Mouse (Mus musculus): Measurements from ENCODE around the gene Slc34a3. TPM values are rescaled to one million over a fixed set of nuclear protein-coding genes. Genes with fewer than 3 reads are reported as not detected.

Gene Slc34a3
- polyA plus RNA-seq, 1 experiment from 2014 or later, result not detected

GRCm38 (mm10) chr2:25244144-25244543 lies 10.0 kb upstream of the Slc34a3 start:
- no peak overlapping the region for H3K4me2 ChIP-seq
- no peak overlapping the region for H3K4me3 ChIP-seq
- no peak for ATAC-seq
- no peak overlapping the region for H3K9ac ChIP-seq
- peaks cover 26% of the 10 kb centered on the region for H3K4me1 ChIP-seq
- H3K27ac ChIP-seq, result no peak overlapping the region
- no peaks in the 10 kb centered on the region for H3K9me3 ChIP-seq (replicated peaks)
- peaks cover 44% of the 10 kb centered on the region for H3K36me3 ChIP-seq (ENCODE audit: poor library complexity, severe bottlenecking)
- H3K27me3 ChIP-seq, result peaks cover 6% of the 10 kb centered on the region; the same call in 1 of the 2 replicates
- 91% methylated on average over 4 of the region's 4 CpGs for WGBS

- no peak for ATAC-seq
- peaks cover 26% of the 10 kb centered on the region for H3K4me1 ChIP-seq
- no peaks in the 10 kb centered on the region for H3K9me3 ChIP-seq (replicated peaks)
- peak overlapping the region; percentile 89; the same call in 1 of the 2 replicates for H3K9ac ChIP-seq
- peak overlapping the region; percentile 66 for H3K4me3 ChIP-seq
- peak overlapping the region; percentile 92 for H3K4me2 ChIP-seq
- H3K27ac ChIP-seq, result no peak overlapping the region
- peaks cover 36% of the 10 kb centered on the region for H3K36me3 ChIP-seq (ENCODE audit: poor library complexity, severe bottlenecking)
- WGBS, result 86% methylated on average over 8 of the region's 8 CpGs
- H3K27me3 ChIP-seq, result peaks cover 10% of the 10 kb centered on the region; the same call in 1 of the 2 replicates
These were observed 9.2 kb upstream of the Slc34a3 start for GRCm38 (mm10) chr2:25243342-25243741.

- 0% methylated on average over 44 of the region's 59 CpGs for WGBS
- peaks cover 26% of the 10 kb centered on the region for H3K4me1 ChIP-seq
- no peaks in the 10 kb centered on the region for H3K9me3 ChIP-seq (replicated peaks)
- peak; percentile 57; the same call in 1 of the 2 replicates for ATAC-seq
- peaks cover 23% of the 10 kb centered on the region for H3K36me3 ChIP-seq (ENCODE audit: poor library complexity, severe bottlenecking)
- H3K4me2 ChIP-seq, result peak within 1 kb of the TSS; percentile 92
- peak within 1 kb of the TSS; percentile 66 for H3K4me3 ChIP-seq
- H3K27me3 ChIP-seq, result peaks cover 13% of the 10 kb centered on the region; the same call in 1 of the 2 replicates
- peak within 1 kb of the TSS; percentile 89 for H3K9ac ChIP-seq
- H3K27ac ChIP-seq, result peak within 1 kb of the TSS; percentile 35
These were observed 7.9 kb upstream of the Slc34a3 start, which contains the start of the genes Rnf208 and Cysrt1 for GRCm38 (mm10) chr2:25242101-25242506. Gene Rnf208 (plus strand): TSS chr2:25242255. Gene Cysrt1 (minus strand): TSS chr2:25242452.

GRCm38 (mm10) chr2:25241438-25241775 lies 7.2 kb upstream of the Slc34a3 start:
- Histone ChIP-seq H3K4me2 (peak overlapping the region; percentile 92), H3K27me3 (peaks cover 17% of the 10 kb centered on the region; the same call in 1 of the 2 replicates), H3K27ac (0 out of 2 replicates have a peak overlapping the region, but pooled peaks have one; percentile 27), H3K9ac (peak overlapping the region; percentile 89), H3K4me3 (peak overlapping the region; percentile 66), H3K4me1 (peaks cover 26% of the 10 kb centered on the region), H3K36me3 (ENCODE audit: poor library complexity, severe bottlenecking) (peaks cover 16% of the 10 kb centered on the region), H3K9me3 (replicated peaks) (no peaks in the 10 kb centered on the region)
- ATAC-seq, result peak; percentile 23; the same call in 1 of the 2 replicates
- 20% methylated on average over 6 of the region's 6 CpGs for WGBS

- ATAC-seq, result peak; percentile 84
- no peaks in the 10 kb centered on the region for H3K9me3 ChIP-seq (replicated peaks)
- H3K27me3 ChIP-seq, result peaks cover 20% of the 10 kb centered on the region; the same call in 1 of the 2 replicates
- H3K4me1 ChIP-seq, result peaks cover 26% of the 10 kb centered on the region
- H3K4me3 ChIP-seq, result peak overlapping the region; percentile 66
- H3K9ac ChIP-seq, result peak overlapping the region; percentile 45
- peaks cover 11% of the 10 kb centered on the region for H3K36me3 ChIP-seq (ENCODE audit: poor library complexity, severe bottlenecking)
- WGBS, result 1% methylated on average over 29 of the region's 29 CpGs
- peak overlapping the region; percentile 27; the same call in 1 of the 2 replicates for H3K27ac ChIP-seq
- peak overlapping the region; percentile 92 for H3K4me2 ChIP-seq
These were observed 6.7 kb upstream of the Slc34a3 start for GRCm38 (mm10) chr2:25240723-25241437.

- Histone ChIP-seq H3K27ac (no peak overlapping the region), H3K36me3 (ENCODE audit: poor library complexity, severe bottlenecking) (peaks cover 5% of the 10 kb centered on the region; the same call in 1 of the 2 replicates), H3K4me3 (peak overlapping the region; percentile 66; the same call in 1 of the 2 replicates), H3K4me2 (peak overlapping the region; percentile 92), H3K4me1 (peaks cover 26% of the 10 kb centered on the region), H3K9me3 (replicated peaks) (no peaks in the 10 kb centered on the region), H3K9ac (peak overlapping the region; percentile 45; the same call in 1 of the 2 replicates), H3K27me3 (peaks cover 20% of the 10 kb centered on the region; the same call in 1 of the 2 replicates)
- 47% methylated on average over 8 of the region's 8 CpGs for WGBS
- ATAC-seq, result no peak; the same call in 1 of the 2 replicates
These were observed 6.1 kb upstream of the Slc34a3 start for GRCm38 (mm10) chr2:25240310-25240709.

- Histone ChIP-seq H3K4me3 (no peak overlapping the region), H3K36me3 (ENCODE audit: poor library complexity, severe bottlenecking) (no peaks in the 10 kb centered on the region), H3K9ac (no peak overlapping the region), H3K27me3 (peaks cover 20% of the 10 kb centered on the region; the same call in 1 of the 2 replicates), H3K4me1 (peaks cover 26% of the 10 kb centered on the region), H3K4me2 (no peak overlapping the region), H3K27ac (no peak overlapping the region), H3K9me3 (replicated peaks) (no peaks in the 10 kb centered on the region)
- no peak for ATAC-seq
- WGBS, result 90% methylated on average over 3 of the region's 3 CpGs
These were observed 5.6 kb upstream of the Slc34a3 start for GRCm38 (mm10) chr2:25239766-25240165.

- no peak for ATAC-seq
- H3K36me3 ChIP-seq (ENCODE audit: poor library complexity, severe bottlenecking), result no peaks in the 10 kb centered on the region
- H3K4me3 ChIP-seq, result no peak overlapping the region
- peaks cover 26% of the 10 kb centered on the region for H3K4me1 ChIP-seq
- H3K9ac ChIP-seq, result no peak overlapping the region
- H3K27me3 ChIP-seq, result peaks cover 24% of the 10 kb centered on the region
- no peak overlapping the region for H3K27ac ChIP-seq
- no peaks in the 10 kb centered on the region for H3K9me3 ChIP-seq (replicated peaks)
- H3K4me2 ChIP-seq, result no peak overlapping the region
These were observed 3.9 kb upstream of the Slc34a3 start for GRCm38 (mm10) chr2:25238106-25238505.

GRCm38 (mm10) chr2:25237522-25237921 lies 3.4 kb upstream of the Slc34a3 start:
- Histone ChIP-seq H3K9me3 (replicated peaks) (no peaks in the 10 kb centered on the region), H3K4me2 (no peak overlapping the region), H3K9ac (no peak overlapping the region), H3K27ac (no peak overlapping the region), H3K4me1 (peaks cover 20% of the 10 kb centered on the region), H3K27me3 (peaks cover 24% of the 10 kb centered on the region), H3K36me3 (ENCODE audit: poor library complexity, severe bottlenecking) (no peaks in the 10 kb centered on the region), H3K4me3 (no peak overlapping the region)
- no peak for ATAC-seq
- WGBS, result 63% methylated on average over 4 of the region's 4 CpGs

- no peak within 1 kb of the TSS for H3K4me3 ChIP-seq
- no peak within 1 kb of the TSS for H3K4me2 ChIP-seq
- peaks cover 24% of the 10 kb centered on the region for H3K27me3 ChIP-seq
- ATAC-seq, result no peak
- H3K9me3 ChIP-seq (replicated peaks), result no peaks in the 10 kb centered on the region
- 37% methylated on average over 8 of the region's 8 CpGs for WGBS
- H3K9ac ChIP-seq, result no peak within 1 kb of the TSS
- H3K4me1 ChIP-seq, result peaks cover 14% of the 10 kb centered on the region
- no peak within 1 kb of the TSS for H3K27ac ChIP-seq
- no peaks in the 10 kb centered on the region for H3K36me3 ChIP-seq (ENCODE audit: poor library complexity, severe bottlenecking)
These were observed 2.5 kb upstream of the Slc34a3 start, which contains the start of gene Rnf224 for GRCm38 (mm10) chr2:25236614-25237013. Gene Rnf224 (minus strand): TSS chr2:25236787.

GRCm38 (mm10) chr2:25234551-25235220 lies 522 bp upstream of the Slc34a3 start:
- no peak overlapping the region for H3K4me2 ChIP-seq
- H3K27ac ChIP-seq, result no peak overlapping the region
- H3K9ac ChIP-seq, result no peak overlapping the region
- no peak for ATAC-seq
- no peaks in the 10 kb centered on the region for H3K9me3 ChIP-seq (replicated peaks)
- no peaks in the 10 kb centered on the region for H3K36me3 ChIP-seq (ENCODE audit: poor library complexity, severe bottlenecking)
- 78% methylated on average over 5 of the region's 5 CpGs for WGBS
- H3K4me1 ChIP-seq, result no peaks in the 10 kb centered on the region
- peaks cover 33% of the 10 kb centered on the region for H3K27me3 ChIP-seq
- H3K4me3 ChIP-seq, result no peak overlapping the region

- Histone ChIP-seq H3K9ac (no peak overlapping the region), H3K4me1 (0 out of 2 replicates have a peak, but pooled peaks cover 6% of the 10 kb centered on the region), H3K36me3 (ENCODE audit: poor library complexity, severe bottlenecking) (no peaks in the 10 kb centered on the region), H3K4me3 (no peak overlapping the region), H3K27me3 (peaks cover 32% of the 10 kb centered on the region), H3K4me2 (no peak overlapping the region), H3K27ac (no peak overlapping the region), H3K9me3 (replicated peaks) (no peaks in the 10 kb centered on the region)
- WGBS, result 86% methylated on average over 4 of the region's 4 CpGs
- ATAC-seq, result no peak
These were observed 743 bp downstream of the Slc34a3 start for GRCm38 (mm10) chr2:25233421-25233820.

Measured in forebrain, embryonic 13.5 days (tissue).